Mouse (Mus musculus) MEL (cell line): ENCODE results near the gene Soat2. TPM values are rescaled to one million over a fixed set of nuclear protein-coding genes. Genes with fewer than 3 reads are reported as not detected.

Source experiments
- DNase-seq: peaks from one replicate; pipeline ENCODE4 v3.0.0; 2011; ENCODE audit warnings: low read depth, low spot score
- H3K27ac ChIP-seq: 2 replicates; pipeline ENCODE4 v1.5.1; 2012; ENCODE audit warnings: low read depth, mild to moderate bottlenecking, control low read depth, low read length, moderate library complexity; ENCODE audit not compliant: control insufficient read depth
- H3K27me3 ChIP-seq, 2 experiments: fragments of 150-350 bp in 1 of 2; sonication (generic) in 1 of 2; 2 replicates each; pipeline ENCODE4 v1.6.1; 2012; ENCODE audit warnings: low read length in 2 of 2, mild to moderate bottlenecking in 2 of 2, improper control_type of control experiment in 1 of 2, moderate library complexity in 1 of 2; ENCODE audit not compliant: insufficient read depth in 2 of 2, control insufficient read depth in 1 of 2
- H3K36me3 ChIP-seq, 2 experiments: 2 replicates each; pipeline ENCODE4 v1.6.1; 2012 to 2014; ENCODE audit warnings: low read length in 2 of 2, improper control_type of control experiment in 1 of 2, inconsistent platforms in 1 of 2, mild to moderate bottlenecking in 1 of 2; ENCODE audit not compliant: insufficient read depth in 2 of 2, control insufficient read depth in 1 of 2
- H3K4me1 ChIP-seq, 2 experiments: fragments of 150-350 bp in 1 of 2; sonication (generic) in 1 of 2; 2 replicates each; pipeline ENCODE4 v1.6.1; 2012; ENCODE audit warnings: low read length in 2 of 2, improper control_type of control experiment in 1 of 2, mild to moderate bottlenecking in 1 of 2; ENCODE audit not compliant: insufficient read depth in 2 of 2, control insufficient read depth in 1 of 2
- H3K4me3 ChIP-seq, 2 experiments: fragments of 150-350 bp in 1 of 2; sonication (generic) in 1 of 2; 2 replicates each; pipeline ENCODE4 v1.5.1; 2012; ENCODE audit warnings: low read depth in 2 of 2, low read length in 2 of 2, mild to moderate bottlenecking in 2 of 2, moderate library complexity in 2 of 2, control low read depth in 1 of 2, improper control_type of control experiment in 1 of 2; ENCODE audit not compliant: control insufficient read depth in 1 of 2, insufficient read depth in 1 of 2
- H3K79me2 ChIP-seq: 2 replicates; pipeline ENCODE4 v1.6.1; 2012; ENCODE audit warnings: mild to moderate bottlenecking, low read length, moderate library complexity; ENCODE audit not compliant: control insufficient read depth, poor library complexity, insufficient read depth
- H3K9ac ChIP-seq: 2 replicates; pipeline ENCODE4 v1.6.1; 2012; ENCODE audit warnings: low read depth, mild to moderate bottlenecking, control low read depth, low read length, moderate library complexity; ENCODE audit not compliant: control insufficient read depth, poor library complexity, severe bottlenecking
- H3K9me3 ChIP-seq: fragments of 150-350 bp; sonication (generic); replicated peaks from 2 replicates; pipeline ENCODE4 v1.6.1; 2012; ENCODE audit warnings: mild to moderate bottlenecking, low read length, improper control_type of control experiment, moderate library complexity; ENCODE audit not compliant: insufficient read depth
- BHLHE40 ChIP-seq: IDR thresholded peaks from 2 replicates; pipeline ENCODE4 v1.6.1; 2012; ENCODE audit warnings: low read depth, mild to moderate bottlenecking, inconsistent platforms, low read length, improper control_type of control experiment, borderline replicate concordance
- CHD2 ChIP-seq: IDR thresholded peaks from 2 replicates; pipeline ENCODE4 v1.6.1; 2011; ENCODE audit warnings: low read length, improper control_type of control experiment
- CTCF ChIP-seq, 3 experiments: IDR thresholded peaks in 2 of 3; conservative IDR thresholded peaks in 1 of 3; 2 replicates each; pipeline ENCODE4 v1.5.1; 2011 to 2012; ENCODE audit warnings: low read length in 3 of 3, low read depth in 2 of 3, mild to moderate bottlenecking in 2 of 3, improper control_type of control experiment in 1 of 3, inconsistent platforms in 1 of 3, mixed read lengths in 1 of 3, moderate library complexity in 1 of 3; ENCODE audit not compliant: control insufficient read depth in 1 of 3, insufficient read depth in 1 of 3, poor library complexity in 1 of 3, severe bottlenecking in 1 of 3
- E2F4 ChIP-seq: IDR thresholded peaks from 2 replicates; pipeline ENCODE4 v1.6.1; 2011; ENCODE audit warnings: low read depth, low read length, improper control_type of control experiment, borderline replicate concordance
- EP300 ChIP-seq, 2 experiments: IDR thresholded peaks; 2 replicates each; pipeline ENCODE4 v1.6.1; 2011; ENCODE audit warnings: improper control_type of control experiment in 2 of 2, low read length in 2 of 2, low read depth in 1 of 2, mild to moderate bottlenecking in 1 of 2
- ETS1 ChIP-seq: IDR thresholded peaks from 2 replicates; pipeline ENCODE4 v1.6.1; 2012; ENCODE audit warnings: low read depth, mild to moderate bottlenecking, inconsistent platforms, low read length, improper control_type of control experiment, moderate library complexity
- GABPA ChIP-seq: IDR thresholded peaks from 2 replicates; pipeline ENCODE4 v1.6.1; 2012; ENCODE audit warnings: low read depth, mild to moderate bottlenecking, inconsistent platforms, low read length, improper control_type of control experiment, moderate library complexity
- GATA1 ChIP-seq: IDR thresholded peaks from 2 replicates; pipeline ENCODE4 v1.6.1; 2011; ENCODE audit warnings: low read depth, low read length, improper control_type of control experiment
- JUND ChIP-seq: IDR thresholded peaks from 2 replicates; pipeline ENCODE4 v1.6.1; 2011; ENCODE audit warnings: low read depth, mild to moderate bottlenecking, improper control_type of control experiment, low read length
- KAT2A ChIP-seq: conservative IDR thresholded peaks from 2 replicates; pipeline ENCODE4 v1.6.1; 2012; ENCODE audit warnings: low read depth, low read length, improper control_type of control experiment, inconsistent platforms
- MAX ChIP-seq: IDR thresholded peaks from 2 replicates; pipeline ENCODE4 v1.6.1; 2011; ENCODE audit warnings: low read length, improper control_type of control experiment
- MAZ ChIP-seq: IDR thresholded peaks from 2 replicates; pipeline ENCODE4 v1.6.1; 2012; ENCODE audit warnings: low read depth, mild to moderate bottlenecking, inconsistent platforms, low read length, improper control_type of control experiment
- MEF2A ChIP-seq: IDR thresholded peaks from 2 replicates; pipeline ENCODE4 v1.6.1; 2014; ENCODE audit warnings: low read depth, mild to moderate bottlenecking, inconsistent platforms, low read length, improper control_type of control experiment; ENCODE audit not compliant: poor library complexity, insufficient replicate concordance, severe bottlenecking; ENCODE audit errors: extremely low read depth
- MXI1 ChIP-seq: IDR thresholded peaks from 2 replicates; pipeline ENCODE4 v1.6.1; 2011; ENCODE audit warnings: mild to moderate bottlenecking, low read depth, low read length, improper control_type of control experiment
- MYB ChIP-seq: IDR thresholded peaks from 2 replicates; pipeline ENCODE4 v1.6.1; 2011; ENCODE audit warnings: mild to moderate bottlenecking, low read depth, low read length, improper control_type of control experiment
- MYC ChIP-seq: IDR thresholded peaks from 2 replicates; pipeline ENCODE4 v1.6.1; 2011; ENCODE audit warnings: low read depth, mild to moderate bottlenecking, low read length, improper control_type of control experiment, moderate library complexity
- NELFE ChIP-seq: IDR thresholded peaks from 2 replicates; pipeline ENCODE4 v1.6.1; 2011; ENCODE audit warnings: low read depth, low read length, improper control_type of control experiment
- NRF1 ChIP-seq: IDR thresholded peaks from 2 replicates; pipeline ENCODE4 v1.6.1; 2014; ENCODE audit warnings: low read depth, mild to moderate bottlenecking, inconsistent platforms, low read length, improper control_type of control experiment, moderate library complexity; ENCODE audit not compliant: poor library complexity, insufficient read depth, severe bottlenecking
- POLR2A ChIP-seq, 2 experiments: IDR thresholded peaks; 2 replicates each; pipeline ENCODE4 v1.6.1; 2011 to 2012; ENCODE audit warnings: low read length in 2 of 2, mild to moderate bottlenecking in 2 of 2, control low read depth in 1 of 2, improper control_type of control experiment in 1 of 2, low read depth in 1 of 2, moderate library complexity in 1 of 2; ENCODE audit not compliant: control insufficient read depth in 1 of 2, insufficient read depth in 1 of 2, poor library complexity in 1 of 2
- POLR2AphosphoS2 ChIP-seq: IDR thresholded peaks from 2 replicates; pipeline ENCODE4 v1.6.1; 2011; ENCODE audit warnings: low read length, improper control_type of control experiment
- RAD21 ChIP-seq: IDR thresholded peaks from 2 replicates; pipeline ENCODE4 v1.6.1; 2011; ENCODE audit warnings: mild to moderate bottlenecking, low read depth, low read length, improper control_type of control experiment
- SIN3A ChIP-seq: IDR thresholded peaks from 2 replicates; pipeline ENCODE4 v1.6.1; 2012; ENCODE audit warnings: low read length, improper control_type of control experiment, inconsistent platforms
- TAL1 ChIP-seq: IDR thresholded peaks from 2 replicates; pipeline ENCODE4 v1.6.1; 2012; ENCODE audit warnings: mild to moderate bottlenecking, inconsistent platforms, low read length, moderate library complexity, mixed read lengths
- TBP ChIP-seq: IDR thresholded peaks from 2 replicates; pipeline ENCODE4 v1.8.0; 2011; ENCODE audit warnings: low read depth, low read length, improper control_type of control experiment
- TCF12 ChIP-seq: IDR thresholded peaks from 2 replicates; pipeline ENCODE4 v1.6.1; 2014; ENCODE audit warnings: low read depth, mild to moderate bottlenecking, inconsistent platforms, low read length, improper control_type of control experiment, moderate library complexity
- USF1 ChIP-seq: IDR thresholded peaks from 2 replicates; pipeline ENCODE4 v1.6.1; 2014; ENCODE audit warnings: low read depth, mild to moderate bottlenecking, inconsistent platforms, low read length, improper control_type of control experiment, moderate library complexity
- USF2 ChIP-seq, 2 experiments: IDR thresholded peaks; 2 replicates each; pipeline ENCODE4 v1.6.1; 2011 to 2012; ENCODE audit warnings: improper control_type of control experiment in 2 of 2, low read length in 2 of 2, borderline replicate concordance in 1 of 2, inconsistent platforms in 1 of 2, low read depth in 1 of 2, mild to moderate bottlenecking in 1 of 2; ENCODE audit not compliant: insufficient read depth in 1 of 2
- ZC3H11A ChIP-seq: IDR thresholded peaks from 2 replicates; pipeline ENCODE4 v1.6.1; 2012; ENCODE audit warnings: low read depth, mild to moderate bottlenecking, inconsistent platforms, low read length, improper control_type of control experiment
- ZKSCAN1 ChIP-seq: IDR thresholded peaks from 2 replicates; pipeline ENCODE4 v1.6.1; 2012; ENCODE audit warnings: low read depth, mild to moderate bottlenecking, inconsistent platforms, low read length, improper control_type of control experiment, moderate library complexity
- ZMIZ1 ChIP-seq: IDR thresholded peaks from 2 replicates; pipeline ENCODE4 v1.6.1; 2012; ENCODE audit warnings: low read depth, mild to moderate bottlenecking, inconsistent platforms, low read length, improper control_type of control experiment, moderate library complexity
- ZNF384 ChIP-seq: IDR thresholded peaks from 2 replicates; pipeline ENCODE4 v1.6.1; 2012; ENCODE audit warnings: low read depth, mild to moderate bottlenecking, inconsistent platforms, low read length, improper control_type of control experiment
- polyA plus RNA-seq, 2 experiments: library from polyadenylated mRNA; stranded (reverse) in 1 of 2; unstranded in 1 of 2; fragments of >175 nt in 1 of 2; fragments of >200 nt in 1 of 2; gene quantifications; 2 replicates each; pipeline versions ENCODE4 v1.2.1 to v1.2.4; 2012; ENCODE audit warnings: low replicate concordance in 2 of 2, low read depth in 1 of 2; ENCODE audit not compliant: insufficient read length in 2 of 2, insufficient read depth in 1 of 2, missing spikeins in 1 of 2
- total RNA-seq: library from RNA; depleted of rRNA; stranded (reverse); fragments of 300-350 nt; gene quantifications from 2 replicates; pipeline ENCODE4 v1.2.3, GENCODE M21; 2012

The Soat2 gene
- total and polyA plus RNA-seq, 3 experiments, result 20.0 to 44.8 TPM; not detected in 1

- Histone ChIP-seq H3K79me2 (peaks cover 7% of the 10 kb centered on the region; the same call in 1 of the 2 replicates), H3K4me1 (peaks cover 10 to 22% of the 10 kb centered on the region in 2 experiments), H3K27me3 (no peaks in the 10 kb centered on the region), H3K4me3 (no peak overlapping the region), H3K9me3 (no peaks in the 10 kb centered on the region), H3K9ac (peak overlapping the region; percentile 18), H3K36me3 (peaks cover 0 to 21% of the 10 kb centered on the region in 2 experiments; a peak in 2 of 4 replicates), H3K27ac (peak overlapping the region; percentile 39)
- peak; percentile 53 for TF ChIP-seq ETS1
- no peak for TF ChIP-seq POLR2A (IDR thresholded peaks at IDR 0.05; ENCODE audit: control insufficient read depth in 1 of 2, insufficient read depth in 1 of 2, low read depth in 1 of 2, low read length in 2 of 2, poor library complexity in 1 of 2)
- TF ChIP-seq EP300 (IDR thresholded peaks at IDR 0.05; ENCODE audit: low read depth in 1 of 2, low read length in 2 of 2), result no peak
- TF ChIP-seq ZMIZ1, result no peak
- TF ChIP-seq TCF12, result 0 out of 2 replicates have a peak, but pooled peaks have one; percentile 7
- TF ChIP-seq MYC, result 0 out of 2 replicates have a peak, but pooled peaks have one; percentile 25
- no peak for TF ChIP-seq ZKSCAN1
- TF ChIP-seq USF2 (IDR thresholded peaks at IDR 0.05; ENCODE audit: borderline replicate concordance in 1 of 2, insufficient read depth in 1 of 2, low read depth in 1 of 2, low read length in 2 of 2), result no peak
- no peak for TF ChIP-seq NRF1
- TF ChIP-seq GATA1, result peak; percentile 43; the same call in 1 of the 2 replicates
- TF ChIP-seq USF1, result no peak
- no peak for TF ChIP-seq E2F4
- TF ChIP-seq POLR2AphosphoS2, result no peak
- peak; percentile 60 for TF ChIP-seq MXI1
- TF ChIP-seq JUND, result no peak
- no peak for TF ChIP-seq MYB
- DNase-seq, result peak; percentile 59
Observed at GRCm38 (mm10) chr15:102146089-102146488, 4.2 kb upstream of the Soat2 start.

- peaks cover 12 to 22% of the 10 kb centered on the region in 2 experiments for H3K4me1 ChIP-seq
- peaks cover 11% of the 10 kb centered on the region for H3K79me2 ChIP-seq
- DNase-seq, result peak; percentile 89
- peaks cover 0 to 21% of the 10 kb centered on the region in 2 experiments; a peak in 2 of 4 replicates for H3K36me3 ChIP-seq
- no peaks in the 10 kb centered on the region for H3K27me3 ChIP-seq
- H3K4me3 ChIP-seq, result no peak overlapping the region
- no peak overlapping the region for H3K9ac ChIP-seq
- H3K9me3 ChIP-seq, result no peaks in the 10 kb centered on the region
- no peak overlapping the region for H3K27ac ChIP-seq
- TF ChIP-seq JUND (0 out of 2 replicates have a peak, but pooled peaks have one; percentile 11), ETS1 (0 out of 2 replicates have a peak, but pooled peaks have one; percentile 36), CTCF (IDR thresholded peaks at IDR 0.05 in 2 of 3, conservative IDR thresholded peaks at IDR 0.05 in 1 of 3; ENCODE audit: control insufficient read depth in 1 of 3, insufficient read depth in 1 of 3, low read depth in 2 of 3, low read length in 3 of 3, poor library complexity in 1 of 3, severe bottlenecking in 1 of 3) (peak; percentile 74 to 97 (median 88)), ZC3H11A (peak; percentile 70), SIN3A (peak; percentile 64; the same call in 1 of the 2 replicates), TCF12 (0 out of 2 replicates have a peak, but pooled peaks have one; percentile 34), CHD2 (no peak), MAZ (peak; percentile 81), MEF2A (no peak), TBP (peak; percentile 55; the same call in 1 of the 2 replicates), GABPA (no peak), TAL1 (peak; percentile 64), RAD21 (peak; percentile 79), NELFE (no peak), MAX (no peak), POLR2A (IDR thresholded peaks at IDR 0.05; ENCODE audit: control insufficient read depth in 1 of 2, insufficient read depth in 1 of 2, low read depth in 1 of 2, low read length in 2 of 2, poor library complexity in 1 of 2) (no peak), MXI1 (peak; percentile 46; the same call in 1 of the 2 replicates), ZNF384 (peak; percentile 30; the same call in 1 of the 2 replicates), BHLHE40 (no peak), KAT2A (no peak)
Observed at GRCm38 (mm10) chr15:102146882-102147281, 3.4 kb upstream of the Soat2 start.
